Mouse (Mus musculus) ES-Bruce4 (cell line): ENCODE data around the gene Maml2.

ENCODE experiments used
- CTCF ChIP-seq: IDR thresholded peaks from one replicate; pipeline ENCODE4 v1.8.1; 2011; ENCODE audit warnings: low read depth, low read length
- EP300 ChIP-seq: IDR thresholded peaks from 2 replicates; pipeline ENCODE4 v1.6.1; 2011; ENCODE audit warnings: low read depth, low read length; ENCODE audit not compliant: insufficient read depth
- POLR2A ChIP-seq: IDR thresholded peaks from one replicate; pipeline ENCODE4 v1.8.1; 2011; ENCODE audit warnings: low read length; ENCODE audit not compliant: insufficient read depth

DNA sequence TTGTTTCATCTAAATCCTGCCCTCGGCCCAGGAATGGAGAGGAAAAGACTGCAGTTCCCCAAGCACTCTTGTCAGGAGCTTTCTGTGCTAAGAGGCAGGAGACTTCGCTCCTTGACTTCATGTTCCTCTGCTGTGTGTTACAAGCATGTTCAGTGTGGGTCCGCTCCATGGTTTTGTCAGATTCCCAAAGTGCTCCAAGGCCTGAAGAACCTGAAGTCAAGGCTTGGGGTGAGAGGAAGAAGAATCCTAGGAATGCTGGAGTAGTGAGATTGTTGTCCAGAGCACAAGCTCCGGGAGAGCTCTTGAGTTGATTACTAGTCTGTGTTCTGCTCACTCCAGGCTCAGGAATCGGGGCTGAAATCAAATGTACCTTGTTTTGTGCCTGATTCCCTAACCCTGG lies 17.6 kb downstream of the Maml2 start:
- TF ChIP-seq POLR2A (no peak), CTCF (no peak), EP300 (no peak)
